Mouse (Mus musculus) activated CD4-positive, CD25-positive, alpha-beta regulatory T cell, adult 4 months (primary cell): ENCODE results near the gene Ccn6. TPM values are rescaled to one million over a fixed set of nuclear protein-coding genes. Genes with fewer than 3 reads are reported as not detected.
"Not testable (repeated sequence)": the region's sequence is repeated elsewhere in the genome, so short reads cannot be mapped to it uniquely, and the experiment has no call there.

Experiments
- ATAC-seq: one replicate; pipeline ENCODE4 v1.8.0; 2017
- polyA plus RNA-seq, 2 experiments: library from polyadenylated mRNA; unstranded; fragments of 100-300 nt; shearing (Covaris generic); gene quantifications; one replicate each; pipeline ENCODE4 v1.2.1; 2017

The Ccn6 gene
- polyA plus RNA-seq: not detected

GRCm38 (mm10) chr10:39163694-39164093, at the start of gene Ccn6:
Gene Ccn6, minus strand, starts transcription at chr10:39163794.
- ATAC-seq: no peak

- ATAC-seq: no peak
These were observed 46.4 kb upstream of the Ccn6 start for GRCm38 (mm10) chr10:39210031-39210430.

DNA sequence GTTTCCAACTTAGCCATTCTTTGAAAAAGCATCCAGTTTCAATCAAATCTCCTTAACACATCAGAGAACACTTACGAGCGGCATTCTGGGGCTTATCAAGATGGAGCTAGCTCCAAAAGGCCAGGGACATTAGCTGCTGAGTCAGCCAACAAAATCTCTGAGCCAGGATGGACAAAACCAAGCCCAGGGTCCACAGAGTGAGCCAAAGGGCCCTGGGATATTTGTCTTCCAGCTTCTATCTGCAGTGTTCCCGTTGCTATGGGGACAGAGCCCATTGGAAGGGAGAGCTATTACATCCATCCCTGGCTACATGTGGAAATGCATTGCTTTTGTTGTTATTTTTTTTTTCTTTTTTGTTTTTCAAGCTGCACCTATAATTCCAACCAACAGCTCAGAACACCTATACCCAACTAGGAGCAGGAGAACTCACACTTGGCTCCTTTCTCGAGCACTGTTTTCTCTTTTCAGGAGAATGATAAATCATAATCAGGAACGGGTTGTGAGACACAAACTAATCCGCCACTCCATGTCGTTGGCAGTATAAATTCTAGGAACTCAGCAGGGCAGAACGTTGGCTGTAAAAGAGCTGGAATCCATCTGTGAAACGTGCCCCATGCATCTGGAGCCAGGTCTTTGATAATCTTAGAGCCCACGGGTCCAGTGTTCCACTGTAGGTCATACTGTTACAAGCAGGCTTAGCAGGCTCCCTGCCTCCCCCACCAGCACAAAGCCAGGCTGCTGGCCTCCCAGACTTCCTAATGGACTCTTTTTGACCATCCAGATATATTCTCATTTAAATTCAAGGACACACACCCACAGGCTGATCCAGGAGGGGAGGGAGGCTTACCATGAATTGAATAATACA, 45.8 kb upstream of the Ccn6 start:
- ATAC-seq: no peak

- ATAC-seq: no peak
These were observed 45.1 kb upstream of the Ccn6 start for GRCm38 (mm10) chr10:39208712-39209111.

- ATAC-seq: no peak
These were observed 43.8 kb upstream of the Ccn6 start for GRCm38 (mm10) chr10:39207310-39207855.

GRCm38 (mm10) chr10:39202490-39202889, 38.9 kb upstream of the Ccn6 start:
- ATAC-seq: no peak

- not testable (repeated sequence) for ATAC-seq
These were observed 34.6 kb upstream of the Ccn6 start for GRCm38 (mm10) chr10:39198216-39198615.

DNA sequence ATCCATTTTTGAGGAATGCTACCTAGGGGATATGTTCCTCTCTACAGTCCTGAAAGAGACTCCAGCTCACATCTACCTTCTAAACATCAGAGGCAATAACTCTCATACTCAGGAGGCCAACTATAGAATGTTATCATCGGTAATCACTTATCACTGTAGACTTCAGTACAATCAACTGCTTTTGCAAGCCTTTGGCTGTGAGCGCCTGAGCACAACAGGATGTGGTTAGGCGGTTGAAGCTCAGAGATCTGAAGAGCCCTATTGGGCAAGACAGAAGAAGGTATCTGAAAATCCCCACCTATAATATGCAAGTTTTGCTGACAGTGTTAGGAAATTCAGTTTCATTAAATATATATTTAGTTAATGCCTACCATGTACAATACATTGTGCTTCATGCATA, 29.1 kb upstream of the Ccn6 start:
- ATAC-seq: peak; percentile 97

- ATAC-seq: no peak
These were observed 21.9 kb upstream of the Ccn6 start for GRCm38 (mm10) chr10:39185545-39185906.

DNA sequence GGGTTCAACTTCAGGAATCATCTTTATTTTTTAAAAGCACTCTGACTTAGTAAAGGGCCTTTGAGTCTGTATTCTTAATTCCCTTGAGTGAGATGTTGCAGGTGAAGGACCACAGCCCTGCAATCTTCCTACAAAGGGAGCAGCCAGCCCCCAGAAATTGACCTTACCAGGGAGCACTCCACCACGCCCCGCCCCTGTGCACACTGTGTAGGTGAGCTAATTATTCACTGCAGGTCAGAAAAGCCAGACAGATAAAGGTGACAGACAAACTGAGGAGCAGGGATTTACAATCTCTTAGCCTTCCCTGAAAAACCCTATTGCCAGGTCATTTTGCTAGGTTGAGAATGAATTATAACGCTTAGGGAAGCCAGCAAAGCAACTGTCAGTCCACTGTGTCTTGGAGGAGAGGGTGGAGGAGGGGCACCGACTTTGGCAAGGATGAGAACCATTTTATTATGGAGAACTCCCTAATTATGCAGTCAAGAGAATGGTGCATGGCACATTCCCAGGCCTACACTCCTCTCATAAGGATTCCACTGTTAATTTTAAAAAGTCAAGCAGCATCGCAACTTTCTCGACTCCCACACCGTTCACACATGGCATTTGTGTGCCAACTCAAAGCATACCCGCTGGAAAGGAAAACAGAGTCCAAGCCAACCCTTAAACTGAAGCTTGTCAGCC, 21.4 kb upstream of the Ccn6 start:
- no peak for ATAC-seq

DNA sequence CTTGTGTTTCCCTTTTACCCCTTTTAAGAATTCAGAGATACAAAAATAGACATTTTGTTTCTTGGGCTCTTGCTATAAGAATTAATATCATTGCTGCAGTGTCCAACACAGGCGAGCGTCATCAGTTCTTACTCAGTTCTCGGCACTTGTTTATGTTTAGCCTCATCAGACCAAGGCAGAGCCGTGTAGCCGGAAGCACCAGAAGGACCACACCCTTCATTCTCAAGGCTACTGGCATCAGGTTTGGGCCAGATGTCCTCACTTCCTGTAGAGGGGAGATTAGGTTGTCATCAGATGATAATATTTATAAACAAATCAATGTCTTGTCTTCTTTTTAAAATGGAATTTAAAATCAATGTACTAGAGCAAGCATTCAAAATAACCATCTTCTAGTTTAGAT, 13.4 kb upstream of the Ccn6 start:
- no peak for ATAC-seq

DNA sequence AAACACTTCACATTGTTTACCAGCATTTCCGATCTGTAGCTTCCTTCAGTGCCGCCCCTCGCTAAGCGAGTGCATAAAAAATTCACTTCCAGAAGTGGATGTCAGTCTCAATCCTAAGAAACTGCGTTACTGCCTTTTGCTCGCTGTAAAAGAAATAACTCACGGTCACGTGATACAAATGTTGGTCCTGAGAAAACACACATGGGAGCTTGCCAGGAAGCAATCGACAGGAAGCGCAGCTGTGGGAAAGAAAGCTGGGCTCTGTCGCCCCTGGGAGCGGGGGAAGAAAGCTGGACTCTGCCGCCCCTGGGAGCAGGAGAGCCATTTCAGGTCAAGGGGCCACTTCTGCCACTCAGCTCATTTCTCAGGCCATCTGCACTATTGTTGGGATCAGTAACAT, 9.5 kb upstream of the Ccn6 start:
- no peak for ATAC-seq

GRCm38 (mm10) chr10:39172540-39172931, 8.9 kb upstream of the Ccn6 start:
- no peak for ATAC-seq

DNA sequence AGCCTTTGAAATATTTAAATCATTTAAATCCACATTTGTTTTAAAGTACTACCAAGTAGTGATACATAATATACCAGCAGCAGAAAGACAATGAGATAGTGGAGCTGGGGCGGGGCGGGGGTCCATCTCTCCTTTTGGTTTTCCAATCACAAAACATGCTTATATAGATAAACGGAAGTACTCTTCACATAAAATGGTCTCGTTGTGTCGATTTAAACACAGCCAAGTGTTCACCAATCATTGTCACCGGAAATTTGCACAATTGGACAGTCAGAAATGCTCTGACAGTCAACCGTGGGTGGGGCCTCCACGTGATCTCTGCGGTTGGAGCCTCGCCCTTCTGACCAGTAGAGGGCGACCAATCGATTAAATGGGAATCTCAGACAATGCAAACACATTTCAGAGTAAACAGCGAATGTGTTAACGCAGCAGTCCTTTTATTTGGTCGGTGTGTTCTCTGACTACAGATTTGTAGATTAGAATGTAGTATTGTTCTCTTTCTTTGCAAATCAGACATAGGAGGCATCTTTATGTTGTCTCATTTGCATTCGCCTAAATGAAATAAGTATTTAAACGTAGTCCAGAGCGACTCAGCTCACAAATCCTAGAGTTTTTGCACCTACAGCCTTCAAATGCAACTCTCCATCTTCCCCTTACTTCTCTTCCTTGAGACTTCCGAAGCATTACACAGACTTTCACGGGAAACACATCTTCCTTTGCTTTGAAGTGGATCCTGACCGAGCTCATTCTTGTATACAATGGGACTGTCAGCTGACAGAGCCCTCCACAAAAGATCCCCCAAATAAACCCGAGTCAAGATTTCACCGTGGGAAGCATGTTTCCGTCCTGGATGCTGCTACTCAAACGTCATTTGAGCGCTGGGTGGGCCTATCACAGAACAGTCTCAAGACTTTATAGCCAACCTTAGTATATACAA, 8.3 kb upstream of the Ccn6 start:
- peak; percentile 89 for ATAC-seq

DNA sequence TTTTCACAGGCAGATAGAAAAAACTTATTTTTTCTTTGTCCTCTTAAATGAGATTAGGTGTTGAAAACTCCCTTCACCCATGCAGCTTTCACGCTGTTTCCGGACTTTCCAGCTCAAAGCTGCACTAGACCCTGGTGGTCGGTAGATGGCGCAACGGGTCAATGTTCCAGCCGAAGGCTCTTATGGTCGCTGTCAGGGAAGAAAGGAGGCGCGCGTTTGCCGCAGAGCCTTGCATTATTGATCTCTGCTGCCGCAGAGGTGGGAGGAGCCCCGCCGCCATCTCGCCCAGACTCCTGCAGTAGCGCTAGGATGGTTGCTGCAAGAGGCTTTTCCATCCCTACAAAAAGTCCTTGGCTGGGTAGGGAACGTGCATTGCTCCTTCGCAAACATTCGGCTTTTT, 7.5 kb upstream of the Ccn6 start:
- peak; percentile 82 for ATAC-seq

GRCm38 (mm10) chr10:39170706-39171105, 7.1 kb upstream of the Ccn6 start:
- no peak for ATAC-seq

GRCm38 (mm10) chr10:39170181-39170580, 6.6 kb upstream of the Ccn6 start:
- ATAC-seq: peak; percentile 8

DNA sequence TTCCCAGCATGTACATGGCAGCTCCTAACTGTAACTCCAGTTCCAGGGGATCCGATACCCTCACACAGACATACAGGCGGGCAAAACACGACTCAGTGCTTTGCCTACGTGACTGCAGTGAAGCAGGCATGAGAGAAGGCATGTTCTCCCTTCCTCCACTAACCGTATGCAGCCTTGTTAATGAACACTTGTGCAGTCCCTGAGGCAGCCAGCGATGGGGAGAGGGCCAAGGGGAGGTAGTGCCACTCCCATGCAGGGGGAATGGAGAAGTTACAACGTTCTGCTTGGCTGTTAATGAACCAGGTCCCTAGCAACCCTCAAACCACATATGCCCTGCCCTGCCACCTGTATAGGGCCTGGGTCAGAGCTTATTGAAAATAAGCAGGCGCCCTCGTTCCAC, 6.0 kb upstream of the Ccn6 start:
- ATAC-seq: no peak

DNA sequence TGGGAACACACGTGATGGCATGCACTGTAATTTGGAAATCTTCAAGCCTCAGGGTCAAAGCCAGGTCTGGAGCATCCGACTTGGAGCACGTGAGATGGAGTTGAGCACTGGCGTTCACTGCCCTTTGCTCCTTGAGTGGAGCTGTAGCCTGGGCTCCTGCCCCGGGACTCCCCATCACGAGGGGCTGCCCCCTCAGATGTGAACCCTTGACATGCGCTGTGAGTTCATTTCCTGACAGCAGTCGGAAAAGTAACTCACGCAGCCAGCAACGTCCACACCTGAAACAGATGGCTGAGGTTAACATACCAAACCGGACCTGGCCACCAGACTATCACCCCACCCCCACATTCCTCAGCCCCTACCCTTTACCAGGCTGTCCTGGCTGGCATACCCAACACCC, 4.0 kb upstream of the Ccn6 start:
- ATAC-seq: no peak

DNA sequence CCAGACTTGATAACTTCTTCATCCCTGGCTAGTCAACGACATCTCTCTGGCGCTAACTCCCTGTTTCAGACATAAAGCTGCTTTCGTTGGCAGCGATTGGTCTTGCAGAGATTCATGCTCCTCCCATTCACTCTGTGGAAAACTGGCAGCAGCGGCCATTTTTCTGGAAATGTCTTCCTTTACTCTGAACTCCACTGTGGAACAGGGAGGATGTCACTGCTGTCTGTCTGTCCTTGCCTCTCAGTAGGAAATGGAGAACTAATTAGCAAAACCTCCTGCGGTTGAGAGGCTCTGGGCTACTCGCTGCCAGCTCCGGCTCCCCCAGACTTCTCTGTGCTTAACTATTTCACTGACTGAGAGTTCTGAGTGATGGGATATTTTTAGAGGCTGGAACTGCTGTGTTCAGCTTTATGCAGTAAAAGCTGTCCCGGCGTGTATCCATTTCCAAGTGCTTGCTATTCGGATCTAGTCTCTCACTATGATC, 2.1 kb upstream of the Ccn6 start:
- ATAC-seq: no peak

DNA sequence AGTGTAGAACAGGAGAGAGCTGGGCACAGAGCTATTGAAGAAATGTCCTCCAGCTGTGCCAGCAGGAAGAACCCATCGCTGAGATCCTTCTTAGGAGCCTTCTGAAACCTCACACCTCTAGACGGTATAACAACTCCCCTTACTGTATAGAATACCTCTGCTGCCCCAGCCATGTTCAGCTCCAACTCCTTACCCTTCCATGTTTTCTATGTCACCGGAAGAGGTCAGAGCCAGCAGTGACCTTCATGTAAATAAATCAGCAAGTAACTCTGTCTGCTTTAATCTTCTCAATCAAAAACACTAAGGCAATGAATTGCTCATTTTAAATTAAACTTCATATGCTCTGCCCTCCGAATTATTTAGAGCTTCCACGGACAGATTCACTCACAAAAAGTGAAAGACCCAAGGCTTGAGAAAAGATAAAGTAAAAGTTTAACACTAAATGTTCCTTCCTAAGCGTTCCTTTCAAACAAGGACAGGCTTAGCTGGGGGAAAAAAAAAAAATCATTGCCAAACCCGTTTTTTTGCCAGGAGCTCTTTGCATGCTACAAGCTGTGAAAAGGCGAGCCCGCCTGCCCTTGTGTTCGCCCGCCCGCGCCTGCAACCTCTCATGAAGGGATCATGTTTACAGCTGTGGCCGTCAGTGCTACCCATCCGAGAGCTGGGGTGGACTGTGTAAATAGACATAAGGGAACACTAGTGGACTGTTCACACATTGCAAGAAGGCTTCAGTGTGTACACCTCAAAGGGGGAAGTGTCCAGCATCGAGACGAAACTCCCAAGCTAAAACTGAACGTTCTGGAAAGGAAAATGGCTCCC, 719 bp downstream of the Ccn6 start:
- ATAC-seq: no peak

DNA sequence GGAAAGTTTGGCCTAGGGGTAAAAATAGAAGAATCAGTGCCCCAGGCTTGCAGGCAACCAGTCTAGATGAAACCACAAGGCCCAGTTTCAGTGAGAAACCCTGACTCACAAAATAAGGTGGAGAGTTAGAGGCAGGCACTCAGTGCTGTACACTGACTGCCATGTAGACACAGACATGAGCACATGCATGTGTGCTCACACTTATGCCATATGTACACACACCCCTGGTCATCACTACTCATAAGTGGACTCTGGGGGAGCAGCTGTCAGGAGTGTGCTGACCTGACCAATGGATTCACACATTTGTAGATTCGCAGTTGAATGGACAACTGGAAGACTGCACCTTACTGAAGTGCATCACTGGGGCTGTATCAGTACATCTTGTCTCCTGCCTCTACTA, 2.2 kb downstream of the Ccn6 start:
- ATAC-seq: no peak
